Mouse (Mus musculus) spleen, adult 18-20 months (tissue): ENCODE data around the gene Shank1.
"Not testable (repeated sequence)": the region's sequence is repeated elsewhere in the genome, so short reads cannot be mapped to it uniquely, and the experiment has no call there.

Experiments
- DNase-seq, 2 experiments: peaks; one replicate each; pipeline ENCODE4 v3.0.0; 2022; ENCODE audit warnings: mixed read lengths in 2 of 2

The Shank1 gene

DNA sequence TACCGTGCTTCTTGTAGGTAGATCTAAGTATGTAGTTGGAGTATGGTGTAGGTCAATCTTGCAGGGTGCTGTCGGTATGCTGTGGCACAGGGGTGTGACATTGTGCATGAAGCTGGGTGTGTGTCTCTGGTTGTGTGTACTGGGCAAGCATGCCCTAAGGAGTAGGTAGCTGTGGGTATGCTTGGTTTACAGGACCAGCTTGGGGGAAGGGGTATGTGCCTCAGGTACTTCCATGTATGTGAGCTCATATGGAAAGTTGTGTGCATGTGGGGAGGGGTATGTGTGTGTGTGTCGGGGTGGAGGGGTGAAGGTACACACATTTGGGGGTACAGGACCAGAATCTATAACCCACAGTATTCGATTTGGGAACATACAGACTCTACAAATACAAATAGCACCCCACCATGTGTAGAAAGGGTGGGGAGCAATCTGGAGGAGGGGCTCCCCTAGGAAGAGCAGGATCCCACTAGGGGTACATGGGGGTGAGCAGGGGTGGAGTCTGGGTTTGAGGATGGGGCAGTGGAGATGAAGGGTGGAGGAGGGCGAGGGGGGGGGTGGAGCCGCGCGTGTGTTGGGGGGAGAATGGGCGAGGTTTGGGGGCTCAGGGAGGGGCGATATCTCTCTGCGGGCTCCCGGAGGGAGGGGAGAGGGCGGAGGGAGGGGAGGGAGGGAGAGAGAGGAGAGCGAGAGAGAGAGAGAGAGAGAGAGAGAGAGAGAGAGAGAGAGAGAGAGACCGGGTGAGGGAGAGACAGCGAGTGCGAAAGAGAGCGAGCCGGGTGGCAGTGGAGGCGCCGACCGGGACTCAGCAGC, at the start of gene Shank1:
Shank1 (plus strand) TSS at position 779 of the 810 bp plus-strand sequence.
- DNase-seq, result no peak

DNA sequence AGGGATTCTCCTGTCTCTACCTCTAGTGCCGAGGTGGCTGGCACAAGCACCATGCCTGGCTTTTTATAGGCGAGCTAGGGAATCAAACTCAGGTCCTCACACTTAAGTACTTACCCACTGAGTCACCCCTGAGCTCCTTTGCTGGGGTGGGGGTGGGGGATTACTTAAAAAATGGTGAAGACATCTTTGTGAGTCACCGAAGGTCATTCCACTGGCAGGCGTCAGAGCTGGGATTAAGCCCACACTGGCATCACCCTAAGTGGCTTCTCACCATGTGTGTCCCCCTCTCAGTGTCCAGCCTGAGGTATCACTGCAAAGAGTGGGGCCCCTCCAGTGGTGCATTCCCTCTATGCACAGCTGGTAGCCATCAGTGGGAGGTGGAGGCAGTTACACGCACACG, 49.6 kb upstream of the Shank1 start:
- no peak for DNase-seq

DNA sequence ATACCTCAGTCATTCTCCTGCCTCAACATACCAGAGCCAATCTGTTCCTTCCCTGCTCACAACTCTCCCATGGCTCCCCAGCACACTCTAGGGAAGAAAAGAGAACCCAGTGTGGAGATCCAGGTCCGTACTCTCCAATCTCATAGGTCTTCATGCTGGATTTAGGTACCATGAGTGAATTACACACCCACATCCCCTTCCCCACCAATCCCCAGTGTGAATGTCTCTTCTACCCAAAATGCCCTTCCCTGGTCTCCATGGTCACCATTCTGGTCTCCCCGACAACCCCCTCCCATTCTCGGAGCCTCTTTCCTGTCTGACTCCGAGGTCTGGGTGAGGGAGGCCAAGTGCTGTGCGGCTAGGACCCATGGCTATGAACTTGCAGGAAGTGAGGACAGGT, 48.9 kb upstream of the Shank1 start, which contains the start of gene Gm15517:
Gm15517 (plus strand) TSS at position 301 of the 400 bp plus-strand sequence.
- DNase-seq, result no peak

DNA sequence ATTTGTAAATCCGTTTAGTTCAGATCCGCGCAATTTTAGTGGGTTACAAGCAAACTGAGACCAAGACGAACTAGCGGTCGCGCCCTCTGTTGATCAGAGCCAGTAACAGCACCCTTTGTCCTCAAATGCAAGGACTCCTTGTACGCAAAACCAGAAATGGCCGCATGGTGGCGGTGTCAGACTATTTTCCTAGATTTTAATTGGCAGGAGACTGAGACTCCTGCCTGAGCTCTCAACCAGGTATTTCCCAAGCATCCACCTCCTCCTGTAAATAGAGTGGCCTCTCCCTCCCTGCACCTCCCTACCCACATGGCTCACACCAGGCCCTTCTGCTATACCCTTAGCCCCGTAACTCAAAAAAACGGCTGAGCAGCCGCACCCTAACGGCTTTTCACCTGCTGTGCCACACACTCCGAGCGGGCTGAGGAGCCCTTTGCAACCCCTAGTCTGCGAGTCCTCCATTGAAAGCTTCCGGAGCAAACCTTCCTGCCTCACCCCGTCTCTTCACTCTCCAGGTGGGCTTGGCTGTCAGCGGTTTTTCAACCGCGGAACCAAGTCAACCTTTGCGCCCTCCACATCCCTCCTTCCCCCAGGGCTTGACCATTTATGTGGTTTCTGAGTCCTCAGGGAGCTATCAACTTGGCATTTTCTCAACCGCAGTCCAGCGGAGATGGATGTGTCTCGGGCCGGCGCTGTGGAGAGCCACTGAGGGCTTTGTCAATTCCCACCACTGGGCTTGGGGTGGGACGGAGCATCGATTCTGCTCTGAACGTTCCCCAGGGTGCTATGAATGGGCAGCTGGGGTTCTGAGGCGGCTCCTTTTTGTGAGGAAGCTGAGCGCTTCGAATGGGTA, 47.0 kb upstream of the Shank1 start:
- DNase-seq, result peak; percentile 80 to 96

DNA sequence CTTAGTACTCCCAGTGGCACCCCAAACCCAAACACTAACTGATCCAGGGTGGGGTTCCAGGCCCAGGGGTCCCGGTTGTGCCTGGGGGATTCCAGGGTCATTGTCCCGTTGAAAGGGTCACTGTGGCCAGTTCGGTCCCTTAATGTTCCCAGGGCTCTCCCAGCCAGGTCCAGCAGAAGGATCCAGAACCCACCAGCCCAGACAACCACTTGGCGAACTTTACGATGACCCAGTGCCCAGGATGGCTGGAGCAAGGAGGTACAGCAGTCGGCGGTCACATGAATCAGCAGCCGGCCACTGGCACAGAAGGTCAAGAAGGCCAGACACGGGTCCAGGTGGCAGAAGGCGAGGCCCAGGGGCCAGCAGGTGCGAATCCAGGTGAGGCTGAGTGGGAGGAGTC, 41.9 kb upstream of the Shank1 start:
- DNase-seq, result no peak

DNA sequence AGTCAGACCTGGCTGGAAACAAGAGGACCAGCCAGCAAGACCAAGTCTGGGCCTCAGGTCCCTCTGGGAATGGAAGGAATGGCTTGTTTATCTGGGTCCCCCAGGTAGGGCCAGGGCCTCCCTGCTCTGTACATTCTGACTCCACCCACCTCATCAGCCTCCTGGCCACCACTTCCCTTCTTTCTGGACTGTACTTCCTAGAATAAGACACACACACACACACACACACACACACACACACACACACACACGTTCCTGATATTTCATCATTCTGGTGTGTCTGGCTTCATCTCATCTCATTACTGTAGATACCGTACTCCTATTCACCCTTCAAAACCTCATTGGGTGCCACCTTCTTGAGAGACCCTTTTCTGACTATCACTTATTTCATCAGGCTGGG, 40.7 kb upstream of the Shank1 start:
- DNase-seq, result no peak

DNA sequence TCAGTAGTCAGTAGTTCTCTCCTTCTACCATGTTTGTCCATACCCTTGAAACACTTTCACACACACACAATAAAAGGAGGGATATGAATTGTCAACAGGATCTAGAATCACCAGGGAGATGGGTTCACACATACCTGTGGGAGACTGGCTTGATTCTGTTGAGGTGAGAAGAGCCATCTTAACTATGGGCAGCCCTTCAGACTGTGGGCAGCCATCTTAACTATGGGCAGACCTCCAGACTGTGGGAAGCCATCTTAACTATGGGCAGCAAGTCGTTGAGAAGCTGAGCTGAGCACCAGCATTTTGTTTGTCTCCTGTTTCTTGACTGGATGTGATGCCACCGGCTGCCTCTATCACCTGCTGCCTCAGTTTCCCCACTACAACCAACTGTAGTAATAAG, 38.7 kb upstream of the Shank1 start:
- DNase-seq, result no peak

DNA sequence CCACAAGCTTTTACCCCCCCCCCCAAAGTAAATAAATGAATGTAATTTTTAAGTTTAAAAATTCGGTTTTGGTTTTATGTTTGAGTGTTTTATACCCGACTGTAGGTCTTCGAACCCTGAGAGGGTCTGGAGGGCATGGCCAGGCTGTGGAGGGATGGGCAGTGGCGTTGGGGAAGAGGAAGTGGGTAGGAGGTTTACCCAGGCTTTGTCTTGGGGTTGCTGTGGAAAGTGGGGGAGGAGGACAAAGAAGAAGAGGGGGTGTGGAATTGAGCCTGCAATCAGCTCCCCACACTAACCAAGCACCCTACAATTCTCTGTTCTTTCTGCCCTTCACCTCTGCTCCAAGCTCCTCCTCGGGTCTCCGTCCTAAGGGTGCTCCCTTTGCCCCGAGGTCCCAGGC, 37.5 kb upstream of the Shank1 start:
- DNase-seq, result no peak

DNA sequence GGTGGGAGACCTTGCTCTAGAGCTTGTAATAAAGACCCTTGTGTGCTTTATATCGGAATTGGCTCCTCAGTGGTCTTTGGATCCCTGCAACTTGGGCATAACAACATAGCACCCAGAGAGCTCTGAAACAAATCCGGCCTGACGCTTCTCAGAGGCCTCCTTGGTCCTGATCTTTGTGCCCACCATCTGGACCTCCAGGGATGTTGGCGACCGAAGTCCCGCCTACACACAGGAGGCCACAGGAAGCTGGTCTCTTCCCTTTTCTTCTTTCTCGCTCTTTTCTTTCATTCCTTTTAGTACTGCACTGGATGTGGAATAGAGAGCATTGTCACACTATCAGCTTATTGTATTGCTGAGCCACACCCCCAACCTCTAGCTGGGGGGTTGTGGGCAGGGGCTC, 36.6 kb upstream of the Shank1 start:
- no peak for DNase-seq

DNA sequence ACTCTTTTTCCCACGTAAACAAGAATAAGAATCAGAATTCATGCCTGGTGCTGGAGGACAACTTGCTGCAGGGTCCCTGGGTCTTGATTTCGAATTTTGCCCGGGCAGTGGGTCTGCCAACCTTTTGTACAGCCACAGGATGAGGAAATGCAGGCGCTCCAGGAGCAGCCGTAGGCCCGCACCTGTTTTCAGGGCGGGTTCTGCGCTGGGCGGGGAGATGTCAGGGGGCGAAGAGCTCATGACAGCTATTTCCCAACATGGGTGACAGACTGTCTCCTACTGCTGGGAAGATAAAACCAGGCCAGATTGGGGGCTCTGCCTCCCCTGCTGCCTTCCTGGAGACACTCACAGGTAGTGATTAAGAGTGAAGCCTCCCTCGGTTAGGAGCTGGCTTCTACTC, 36.0 kb upstream of the Shank1 start:
- DNase-seq, result no peak

DNA sequence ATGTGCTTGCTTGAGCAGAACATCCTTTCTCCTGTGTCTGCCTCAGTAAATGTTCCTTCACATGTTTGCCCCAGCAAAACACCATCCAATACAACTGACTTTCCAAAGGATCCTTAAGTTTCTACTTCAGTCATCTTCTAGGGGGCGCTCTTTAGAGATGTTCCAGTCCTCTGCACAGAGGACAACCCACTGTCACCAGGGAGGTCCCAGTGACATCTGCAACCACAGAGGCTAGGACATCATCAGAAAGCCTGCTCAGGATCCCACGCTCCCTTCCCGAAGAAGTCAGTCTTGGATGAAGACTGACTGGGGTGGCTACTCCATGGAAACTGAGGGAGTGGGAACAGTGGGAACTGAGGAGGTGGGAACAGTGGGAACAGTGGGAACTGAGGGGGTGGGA, 34.5 kb upstream of the Shank1 start:
- no peak for DNase-seq

DNA sequence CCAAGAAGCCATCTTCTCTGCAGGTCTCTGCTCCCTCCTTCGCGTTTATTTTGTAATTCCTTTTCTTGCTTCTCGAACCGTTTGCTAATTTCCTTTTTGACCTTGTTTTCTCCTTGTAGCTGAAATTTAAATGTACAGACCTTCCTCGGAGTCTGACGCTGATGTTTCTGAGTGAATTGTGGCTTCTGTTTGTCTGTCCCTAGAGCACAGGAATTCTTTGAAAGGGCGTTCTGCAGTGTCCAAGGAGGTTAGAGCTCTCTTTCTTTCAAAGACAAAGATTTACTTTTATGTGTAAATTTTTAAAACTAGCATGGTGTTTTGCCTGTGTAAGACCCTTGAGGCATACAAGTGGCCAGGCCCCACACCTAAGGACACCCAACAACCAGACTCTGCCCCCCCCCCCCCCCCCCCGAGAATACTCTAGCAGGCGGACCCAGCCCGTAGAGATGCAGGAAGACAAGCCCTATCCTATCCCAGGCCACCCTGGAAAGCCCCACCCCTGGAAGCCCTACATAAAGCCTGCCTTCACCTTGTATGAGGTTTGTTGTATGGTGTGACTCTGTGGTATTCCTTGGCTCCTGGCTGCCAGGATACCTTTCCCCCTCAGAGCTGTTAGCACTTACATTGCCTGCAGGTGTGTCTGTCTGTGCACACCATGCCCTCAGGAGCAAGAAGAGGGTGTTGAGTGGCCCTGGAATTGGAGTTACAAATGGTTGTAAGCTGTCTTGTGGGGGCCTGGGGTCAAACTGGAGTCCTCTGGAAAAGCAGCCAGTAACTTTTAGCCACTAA, 33.4 kb upstream of the Shank1 start:
- DNase-seq, result no peak

DNA sequence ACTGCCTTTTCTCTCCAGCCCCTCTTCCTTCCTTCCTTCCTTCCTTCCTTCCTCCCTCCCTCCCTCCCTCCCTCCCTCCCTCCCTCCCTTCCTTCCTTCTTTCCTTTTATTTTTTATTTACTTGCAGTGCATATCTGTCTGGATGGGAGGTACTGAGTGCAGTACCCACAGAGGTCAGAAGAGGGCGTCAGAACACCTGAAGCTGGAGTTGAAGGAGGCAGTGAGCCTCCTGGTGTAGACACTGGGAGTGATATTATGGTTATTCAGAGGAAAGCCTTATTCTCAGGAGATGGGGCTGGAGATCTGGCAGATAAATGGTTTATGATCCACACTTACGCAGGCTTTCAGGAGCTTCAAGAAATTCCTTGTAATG, 32.8 kb upstream of the Shank1 start:
- DNase-seq, result peak; percentile 42 to 72

DNA sequence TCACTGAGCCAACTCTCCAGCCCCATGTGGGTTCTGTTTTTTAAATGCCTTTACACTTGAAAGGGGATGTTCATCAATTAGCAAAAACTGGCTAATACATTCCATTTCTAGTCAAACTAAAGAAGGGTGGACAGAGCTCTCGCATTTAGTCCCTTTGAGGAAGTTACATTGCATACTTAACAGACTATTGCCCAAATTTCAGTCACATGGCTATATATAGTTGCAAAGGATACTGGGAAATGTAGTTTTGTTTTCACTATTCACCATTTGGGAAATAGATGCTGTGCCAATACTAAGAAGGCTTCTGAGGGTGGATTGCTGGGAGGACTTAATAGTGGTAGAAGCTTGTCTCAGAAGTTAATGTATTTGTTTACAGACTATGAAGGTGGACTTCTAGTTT, 29.1 kb upstream of the Shank1 start:
- DNase-seq, result no peak

DNA sequence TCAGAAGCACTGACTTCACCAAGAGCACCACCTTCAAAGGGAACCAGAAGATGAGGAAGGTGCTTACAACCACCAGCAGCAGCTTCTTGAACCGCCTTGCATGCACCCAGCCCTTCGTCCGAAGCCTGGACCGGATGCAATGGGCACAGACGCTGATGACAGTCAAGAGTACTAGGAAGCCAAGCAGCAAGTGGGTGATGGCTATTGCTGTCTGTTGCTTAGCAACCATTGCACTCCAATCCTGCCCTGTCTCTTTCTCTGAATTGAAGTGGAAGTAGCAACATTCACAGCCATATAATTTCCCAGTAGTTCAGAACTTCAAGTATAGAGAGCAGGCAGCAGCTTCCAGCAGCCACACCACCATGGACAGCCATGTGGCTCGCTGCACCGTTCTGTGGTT, 28.5 kb upstream of the Shank1 start:
- DNase-seq, result no peak

DNA sequence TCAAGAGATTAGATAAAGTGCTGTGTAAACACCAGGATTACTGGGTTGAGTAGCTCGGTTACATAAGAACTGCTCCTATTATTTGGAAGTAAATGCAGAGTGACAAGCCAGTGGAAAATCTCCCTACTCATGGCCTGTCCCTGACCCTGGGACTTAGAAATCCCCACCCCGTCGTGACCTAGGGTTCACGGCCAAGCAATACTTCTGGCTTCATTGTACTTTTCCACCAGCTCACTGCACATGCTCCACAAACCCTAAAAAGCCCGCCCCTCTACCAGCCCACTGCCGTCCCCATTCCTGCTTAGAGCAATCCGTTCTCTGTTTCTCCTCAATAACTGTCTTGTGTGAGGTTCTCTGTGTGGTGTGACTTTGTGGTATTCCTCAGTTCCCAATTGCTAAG, 22.3 kb upstream of the Shank1 start:
- no peak for DNase-seq

DNA sequence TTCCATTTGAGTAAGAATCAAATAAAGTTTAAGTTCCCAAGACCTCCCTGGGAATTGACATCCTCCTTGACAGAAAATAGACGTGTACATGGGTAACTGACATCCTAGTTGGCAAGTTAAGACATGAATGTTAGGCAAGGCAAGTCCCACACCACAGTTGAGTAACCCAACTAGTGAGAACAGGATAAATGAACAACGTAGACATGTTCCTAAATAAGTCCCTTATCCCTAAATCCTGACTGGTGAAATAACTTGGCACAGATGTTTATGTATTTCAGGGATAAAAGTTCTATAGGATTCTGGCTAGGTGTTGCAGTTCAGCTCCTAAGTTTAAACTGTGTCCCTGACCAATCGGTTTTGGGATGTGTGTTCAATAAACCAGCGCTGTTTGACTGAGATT, 19.1 kb upstream of the Shank1 start:
- no peak for DNase-seq

DNA sequence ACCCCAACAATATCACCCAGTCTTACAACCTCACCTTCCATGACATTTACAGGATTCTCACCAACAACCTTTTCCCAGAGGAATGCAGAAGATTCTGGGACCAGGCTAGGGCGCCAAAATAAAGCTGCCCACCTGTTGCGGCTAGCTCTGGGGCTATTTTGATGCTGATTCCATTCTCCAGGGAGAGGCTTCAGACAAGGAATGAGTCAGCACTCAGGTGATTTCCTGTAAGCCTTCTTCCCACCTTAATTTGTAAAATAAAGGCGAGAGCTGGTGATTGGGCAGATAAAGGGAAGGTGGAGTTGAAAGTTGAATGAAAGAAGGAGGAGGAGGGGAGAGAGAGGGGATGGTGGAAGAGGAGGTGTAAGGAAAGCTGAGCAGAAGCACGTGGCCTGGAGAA, 18.6 kb upstream of the Shank1 start:
- no peak for DNase-seq

DNA sequence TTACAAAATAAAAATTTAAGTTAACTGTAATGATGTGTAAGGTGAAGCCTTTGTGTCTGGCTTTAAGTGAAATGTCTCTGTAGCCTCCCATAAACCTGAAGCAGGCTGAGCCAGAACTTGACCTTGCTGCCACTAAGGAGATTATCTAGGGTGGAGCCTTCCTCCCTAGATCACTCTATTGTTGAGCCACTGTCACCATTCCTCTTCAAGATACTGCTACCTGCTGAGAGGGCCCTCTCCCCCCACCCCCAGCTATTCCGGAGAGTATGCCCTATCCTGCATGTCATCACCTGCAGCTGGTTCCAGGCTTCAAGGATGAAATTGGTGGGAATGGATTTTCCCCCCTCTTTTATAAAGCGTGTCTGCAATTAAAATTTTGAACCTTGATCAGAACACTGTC, 12.6 kb upstream of the Shank1 start:
- not testable (repeated sequence) for DNase-seq

DNA sequence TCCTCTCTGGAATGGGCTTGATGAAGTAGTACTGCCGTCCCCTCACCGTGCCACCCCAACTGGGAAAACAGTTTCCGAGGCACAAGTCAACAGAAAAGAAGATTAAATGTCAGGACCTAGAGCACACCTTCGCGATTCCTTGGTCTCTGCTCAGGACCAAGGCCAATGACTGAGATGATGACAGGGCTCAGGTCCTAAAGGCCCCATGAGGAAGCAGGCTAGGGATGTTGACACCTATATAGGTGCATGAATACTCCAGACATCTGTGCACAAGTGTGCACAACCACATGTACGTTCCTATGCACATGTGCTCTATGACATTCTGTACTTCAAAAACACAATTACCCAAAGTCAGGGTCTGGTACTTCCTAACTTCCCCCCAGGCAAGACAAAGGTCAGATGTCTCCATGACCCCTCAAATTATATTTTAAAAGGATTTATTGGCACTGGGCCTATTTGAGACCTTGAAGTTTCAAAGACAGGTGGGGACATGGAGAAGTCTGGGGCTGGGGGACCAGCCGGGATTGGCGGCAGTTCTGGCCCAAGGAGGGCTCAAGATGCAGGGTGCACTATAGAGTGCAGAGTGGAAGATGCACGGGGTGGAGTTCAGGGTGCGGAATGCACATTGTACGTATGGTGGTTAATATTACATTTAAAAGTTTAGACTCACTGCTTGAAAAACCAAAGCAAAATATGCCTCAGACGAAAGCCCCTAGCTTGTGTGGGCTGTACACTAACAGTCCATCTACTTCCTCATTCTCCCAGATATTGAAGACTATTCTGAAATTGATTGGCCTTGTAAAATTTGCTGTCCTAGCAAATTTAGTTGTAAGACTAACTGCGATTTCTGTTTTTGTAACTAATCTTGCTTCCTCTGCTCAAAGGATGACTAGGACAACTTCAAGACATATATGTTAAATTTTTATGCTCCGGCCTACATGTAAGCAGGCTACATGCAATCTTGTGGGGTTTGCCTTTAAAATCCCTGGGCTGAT, 6.4 kb upstream of the Shank1 start:
- no peak for DNase-seq

DNA sequence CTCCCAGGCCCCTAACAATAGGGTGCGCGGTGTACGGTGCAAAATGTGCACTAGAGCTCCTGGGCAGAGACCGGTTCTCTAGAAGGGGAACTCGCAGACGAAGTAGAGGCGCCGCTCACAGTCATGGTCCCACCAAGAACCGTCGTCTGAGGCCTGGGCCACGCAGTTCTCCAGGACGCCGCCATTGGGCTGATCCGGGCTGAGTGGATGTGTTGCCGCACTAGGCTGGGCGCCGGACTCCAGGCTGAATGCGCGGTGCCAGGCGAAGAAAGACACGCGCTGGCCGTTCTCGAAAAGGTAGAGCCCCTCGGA, 5.6 kb upstream of the Shank1 start:
- no peak for DNase-seq
